Mouse (Mus musculus): ENCODE measurements around the gene Dagla. TPM values are rescaled to one million over a fixed set of nuclear protein-coding genes. Genes with fewer than 3 reads are reported as not detected.

The Dagla gene
- total and polyA plus RNA-seq, 2 experiments, result 0.18 to 0.93 TPM

DNA sequence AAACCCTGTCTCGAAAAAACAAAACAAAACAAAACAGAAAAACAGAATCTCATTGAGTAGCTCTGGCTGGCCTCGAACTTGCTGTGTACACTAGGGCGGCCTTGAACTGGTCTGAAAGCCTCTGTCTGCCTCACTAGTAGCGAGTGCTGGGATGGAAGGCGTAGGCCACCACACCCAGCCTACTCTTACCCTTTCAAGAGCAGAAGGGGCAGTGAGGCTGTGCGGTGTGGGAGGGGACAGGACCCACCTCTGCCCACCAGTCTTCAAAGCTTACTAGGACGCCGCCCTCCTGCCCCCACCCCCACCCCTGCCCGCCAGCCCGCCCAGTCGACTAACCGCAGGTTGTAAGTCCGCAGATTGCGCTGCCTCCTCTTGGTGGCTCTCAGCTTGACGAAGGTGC is 35.8 kb downstream of the Dagla start:
- H3K9ac ChIP-seq (ENCODE audit: low read depth, low read length), result no peak overlapping the region
- TF ChIP-seq CTCF (IDR thresholded peaks at IDR 0.05; ENCODE audit: low read depth, low read length), result no peak
- no peak for TF ChIP-seq POLR2A (IDR thresholded peaks at IDR 0.05; ENCODE audit: extremely low read depth, insufficient read depth, low read length)
- no peaks in the 10 kb centered on the region for H3K36me3 ChIP-seq (ENCODE audit: control insufficient read depth, insufficient read depth, low read length)
- H3K4me1 ChIP-seq (ENCODE audit: control insufficient read depth, insufficient read depth, low read length), result no peaks in the 10 kb centered on the region
- H3K27ac ChIP-seq (replicated peaks; ENCODE audit: insufficient read depth, low read depth, low read length), result no peak overlapping the region
- no peak for DNase-seq (ENCODE audit: extremely low read depth, low read depth, low spot score)
- no peaks in the 10 kb centered on the region for H3K79me2 ChIP-seq (ENCODE audit: control insufficient read depth, insufficient read depth, low read length)
- H3K27me3 ChIP-seq (ENCODE audit: control insufficient read depth, insufficient read depth, low read length), result no peaks in the 10 kb centered on the region
- no peak overlapping the region for H3K4me3 ChIP-seq (ENCODE audit: insufficient read depth, low read depth, low read length)
- 90% methylated on average over 15 of the region's 15 CpGs for WGBS

DNA sequence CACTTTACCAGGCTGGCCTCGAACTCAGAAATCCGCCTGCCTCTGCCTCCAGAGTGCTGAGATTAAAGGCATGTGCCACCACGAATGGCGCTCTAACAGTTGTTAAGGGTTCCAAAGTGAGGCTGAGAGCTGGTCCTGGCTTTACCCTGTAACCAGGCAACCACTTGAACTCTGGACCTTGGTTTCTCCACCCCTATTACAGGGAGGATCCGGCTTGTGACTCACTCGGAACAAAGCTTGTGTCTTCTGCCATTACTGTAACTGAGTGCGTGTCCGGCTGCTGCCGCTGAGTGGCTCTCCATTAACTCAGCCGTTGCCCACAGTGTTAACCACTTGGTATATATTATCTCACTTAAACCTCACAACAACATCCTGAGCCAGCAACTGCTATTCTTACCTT is 36.7 kb downstream of the Dagla start:
- no peak overlapping the region for H3K27ac ChIP-seq (replicated peaks; ENCODE audit: insufficient read depth, low read depth, low read length)
- 25% methylated on average over 10 of the region's 10 CpGs for WGBS
- TF ChIP-seq POLR2A (IDR thresholded peaks at IDR 0.05; ENCODE audit: extremely low read depth, insufficient read depth, low read length) (no peak), CTCF (IDR thresholded peaks at IDR 0.05; ENCODE audit: low read depth, low read length) (peak; percentile 44)
- no peaks in the 10 kb centered on the region for H3K27me3 ChIP-seq (ENCODE audit: control insufficient read depth, insufficient read depth, low read length)
- H3K79me2 ChIP-seq (ENCODE audit: control insufficient read depth, insufficient read depth, low read length), result no peaks in the 10 kb centered on the region
- H3K9ac ChIP-seq (ENCODE audit: low read depth, low read length), result no peak overlapping the region
- DNase-seq (ENCODE audit: extremely low read depth, low read depth, low spot score), result peak; percentile 85
- no peaks in the 10 kb centered on the region for H3K36me3 ChIP-seq (ENCODE audit: control insufficient read depth, insufficient read depth, low read length)
- no peaks in the 10 kb centered on the region for H3K4me1 ChIP-seq (ENCODE audit: control insufficient read depth, insufficient read depth, low read length)
- no peak overlapping the region for H3K4me3 ChIP-seq (ENCODE audit: insufficient read depth, low read depth, low read length)

DNA sequence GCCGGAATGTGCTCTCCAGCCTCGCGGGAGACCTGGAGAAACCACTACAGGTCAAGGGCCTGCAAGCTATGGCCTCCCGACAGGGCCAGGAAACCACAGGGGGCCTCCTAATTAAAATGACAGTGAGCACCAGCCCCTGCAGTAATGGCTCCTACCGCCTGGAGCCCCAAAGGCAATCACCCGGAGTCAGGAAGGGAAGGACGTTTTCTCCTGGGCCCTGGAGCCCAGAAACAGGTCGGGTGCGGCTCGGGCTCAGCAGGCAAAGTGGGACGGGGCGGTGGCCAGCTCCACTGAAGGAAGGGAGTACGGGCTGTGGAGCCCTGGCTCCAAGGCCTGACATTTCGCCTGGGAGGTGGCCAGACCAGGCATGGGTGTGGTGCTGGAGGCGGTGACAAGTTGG is 37.6 kb downstream of the Dagla start:
- H3K9ac ChIP-seq (ENCODE audit: low read depth, low read length), result no peak overlapping the region
- no peaks in the 10 kb centered on the region for H3K36me3 ChIP-seq (ENCODE audit: control insufficient read depth, insufficient read depth, low read length)
- no peak overlapping the region for H3K4me3 ChIP-seq (ENCODE audit: insufficient read depth, low read depth, low read length)
- H3K79me2 ChIP-seq (ENCODE audit: control insufficient read depth, insufficient read depth, low read length), result no peaks in the 10 kb centered on the region
- TF ChIP-seq CTCF (IDR thresholded peaks at IDR 0.05; ENCODE audit: low read depth, low read length), result no peak
- TF ChIP-seq POLR2A (IDR thresholded peaks at IDR 0.05; ENCODE audit: extremely low read depth, insufficient read depth, low read length), result no peak
- no peaks in the 10 kb centered on the region for H3K4me1 ChIP-seq (ENCODE audit: control insufficient read depth, insufficient read depth, low read length)
- H3K27ac ChIP-seq (replicated peaks; ENCODE audit: insufficient read depth, low read depth, low read length), result peak overlapping the region; percentile 41; the same call in 1 of the 2 replicates
- H3K27me3 ChIP-seq (ENCODE audit: control insufficient read depth, insufficient read depth, low read length), result no peaks in the 10 kb centered on the region
- WGBS, result 69% methylated on average over 15 of the region's 15 CpGs
- no peak for DNase-seq (ENCODE audit: extremely low read depth, low read depth, low spot score)

- H3K9ac ChIP-seq (ENCODE audit: low read depth, low read length), result no peak overlapping the region
- no peaks in the 10 kb centered on the region for H3K27me3 ChIP-seq (ENCODE audit: control insufficient read depth, insufficient read depth, low read length)
- H3K4me1 ChIP-seq (ENCODE audit: control insufficient read depth, insufficient read depth, low read length), result no peaks in the 10 kb centered on the region
- peak; percentile 47 for DNase-seq (ENCODE audit: extremely low read depth, low read depth, low spot score)
- TF ChIP-seq CTCF (IDR thresholded peaks at IDR 0.05; ENCODE audit: low read depth, low read length) (peak; percentile 90), POLR2A (IDR thresholded peaks at IDR 0.05; ENCODE audit: extremely low read depth, insufficient read depth, low read length) (no peak)
- H3K27ac ChIP-seq (replicated peaks; ENCODE audit: insufficient read depth, low read depth, low read length), result no peak overlapping the region
- no peaks in the 10 kb centered on the region for H3K36me3 ChIP-seq (ENCODE audit: control insufficient read depth, insufficient read depth, low read length)
- H3K4me3 ChIP-seq (ENCODE audit: insufficient read depth, low read depth, low read length), result no peak overlapping the region
- WGBS, result 29% methylated on average over 14 of the region's 14 CpGs
- H3K79me2 ChIP-seq (ENCODE audit: control insufficient read depth, insufficient read depth, low read length), result no peaks in the 10 kb centered on the region
Measured at GRCm38 (mm10) chr19:10266196-10266850, 38.4 kb downstream of the Dagla start.

- Histone ChIP-seq H3K4me3 (ENCODE audit: insufficient read depth, low read depth, low read length) (no peak overlapping the region), H3K27ac (replicated peaks; ENCODE audit: insufficient read depth, low read depth, low read length) (no peak overlapping the region), H3K79me2 (ENCODE audit: control insufficient read depth, insufficient read depth, low read length) (no peaks in the 10 kb centered on the region), H3K9ac (ENCODE audit: low read depth, low read length) (no peak overlapping the region), H3K4me1 (ENCODE audit: control insufficient read depth, insufficient read depth, low read length) (no peaks in the 10 kb centered on the region), H3K36me3 (ENCODE audit: control insufficient read depth, insufficient read depth, low read length) (no peaks in the 10 kb centered on the region), H3K27me3 (ENCODE audit: control insufficient read depth, insufficient read depth, low read length) (no peaks in the 10 kb centered on the region)
- 91% methylated on average over 7 of the region's 7 CpGs for WGBS
- TF ChIP-seq POLR2A (IDR thresholded peaks at IDR 0.05; ENCODE audit: extremely low read depth, insufficient read depth, low read length) (no peak), CTCF (IDR thresholded peaks at IDR 0.05; ENCODE audit: low read depth, low read length) (no peak)
- no peak for DNase-seq (ENCODE audit: extremely low read depth, low read depth, low spot score)
Measured at GRCm38 (mm10) chr19:10261369-10261768, 43.3 kb downstream of the Dagla start.

DNA sequence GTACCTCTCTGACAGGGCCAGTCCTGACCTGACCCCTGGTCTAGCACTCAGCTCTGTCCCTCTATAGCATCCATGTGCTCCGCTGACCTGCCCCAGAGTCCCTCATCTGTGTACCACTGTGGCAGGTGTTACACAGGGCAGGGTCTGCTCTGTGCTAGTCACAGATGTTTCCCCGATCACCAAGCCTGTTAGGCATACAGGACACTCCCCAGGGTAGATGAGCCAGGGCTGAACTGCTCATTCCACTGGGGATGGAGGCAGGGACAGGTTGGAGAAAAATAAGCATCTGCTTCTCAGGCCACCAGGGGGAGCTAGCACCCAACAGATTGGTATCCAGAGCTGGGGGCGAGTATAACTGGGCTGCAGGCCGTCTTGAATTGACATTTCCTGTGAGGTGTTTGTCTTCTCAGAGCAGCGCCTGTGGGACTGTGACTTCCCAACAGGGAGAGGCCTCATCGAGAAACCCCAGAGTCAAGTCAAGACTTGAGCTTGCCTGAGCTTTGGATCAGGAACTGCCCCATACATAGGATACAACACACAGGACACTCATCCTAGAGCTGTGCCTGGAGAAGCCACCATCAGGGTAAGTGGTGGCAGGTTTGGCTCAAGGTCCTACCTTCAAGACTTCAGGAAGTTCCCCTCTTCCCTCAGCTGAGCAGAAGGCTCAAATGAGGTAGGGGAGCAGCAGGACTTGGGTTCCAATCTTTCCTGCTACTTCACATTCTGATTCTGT is 46.2 kb downstream of the Dagla start:
- no peaks in the 10 kb centered on the region for H3K79me2 ChIP-seq (ENCODE audit: control insufficient read depth, insufficient read depth, low read length)
- peak; percentile 90 for TF ChIP-seq CTCF (IDR thresholded peaks at IDR 0.05; ENCODE audit: low read depth, low read length)
- TF ChIP-seq POLR2A (IDR thresholded peaks at IDR 0.05; ENCODE audit: extremely low read depth, insufficient read depth, low read length), result no peak

More for the DNA sequence above, 46.2 kb downstream of the Dagla start:
- peak; percentile 33 for DNase-seq (ENCODE audit: extremely low read depth, low read depth, low spot score)
- WGBS, result 19% methylated on average over 6 of the region's 6 CpGs
- H3K36me3 ChIP-seq (ENCODE audit: control insufficient read depth, insufficient read depth, low read length), result no peaks in the 10 kb centered on the region
- no peak overlapping the region for H3K27ac ChIP-seq (replicated peaks; ENCODE audit: insufficient read depth, low read depth, low read length)
- H3K4me3 ChIP-seq (ENCODE audit: insufficient read depth, low read depth, low read length), result no peak overlapping the region
- no peak overlapping the region for H3K9ac ChIP-seq (ENCODE audit: low read depth, low read length)
- H3K27me3 ChIP-seq (ENCODE audit: control insufficient read depth, insufficient read depth, low read length), result no peaks in the 10 kb centered on the region
- H3K4me1 ChIP-seq (ENCODE audit: control insufficient read depth, insufficient read depth, low read length), result no peaks in the 10 kb centered on the region

All from liver, adult 2 months (tissue).